In the genomic region with DNA sequence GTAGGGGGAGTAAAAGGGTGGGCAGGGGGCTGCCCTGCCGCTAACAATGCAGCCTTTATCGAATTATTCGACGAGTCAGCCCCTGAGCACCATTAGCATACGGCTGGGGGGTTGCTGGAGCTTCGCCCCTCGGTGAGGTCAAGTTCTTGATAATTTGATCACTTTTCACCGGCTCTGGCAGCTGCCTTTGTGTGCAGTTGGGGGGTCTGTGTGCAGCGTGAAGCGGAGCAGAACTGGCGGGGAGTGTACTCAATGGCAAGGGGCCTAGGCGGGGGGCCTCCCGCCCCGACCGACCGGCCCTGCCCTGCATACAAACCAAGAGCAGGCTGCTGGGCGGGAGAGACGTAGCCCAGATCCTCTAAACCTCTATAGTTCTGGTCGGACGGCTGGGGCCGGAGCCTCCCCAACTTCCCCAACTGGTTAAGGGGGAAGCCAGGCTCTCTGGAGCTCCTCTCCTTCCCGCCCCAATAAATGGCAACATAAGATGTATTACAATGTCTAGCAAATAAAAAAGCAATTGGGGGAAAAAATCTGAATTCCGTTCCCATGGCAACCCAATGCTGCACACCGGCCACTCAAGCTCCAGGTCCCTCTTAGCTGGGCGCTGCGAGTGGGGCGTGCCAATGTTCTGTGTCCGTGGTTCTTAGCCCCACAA, we compare ENCODE assay signal across 9 mouse cellular contexts. TPM values are rescaled to one million over a fixed set of nuclear protein-coding genes. Genes with fewer than 3 reads are reported as not detected.
DNase-seq lines count a peak whose midpoint lies in the region; ATAC-seq and TF ChIP-seq lines count a peak whose summit lies in the region.
"Had no signal": no experiment of that assay in that cellular context is flagged by ENCODE, and none has a peak within 500 bp of the region (broad histone marks: within the 10 kb centered on the region; RNA-seq: fewer than 3 reads in every experiment).

No protein-coding gene starts in this region.

- no peak overlapping the region for H3K27ac ChIP-seq in embryonic facial prominence, embryonic 13.5 days
- no peak overlapping the region for H3K27ac ChIP-seq in limb, embryonic 10.5 days
- peak overlapping the region; percentile 91 for H3K27ac ChIP-seq in olfactory bulb, adult 2 months (ENCODE audit: insufficient read depth, low read depth, low read length)

- no peaks in the 10 kb centered on the region for H3K36me3 ChIP-seq in embryonic facial prominence, embryonic 13.5 days
- no peaks in the 10 kb centered on the region for H3K36me3 ChIP-seq in limb, embryonic 10.5 days

- H3K9me3 ChIP-seq in embryonic facial prominence, embryonic 13.5 days: no peaks in the 10 kb centered on the region
- no peaks in the 10 kb centered on the region for H3K9me3 ChIP-seq in limb, embryonic 10.5 days (replicated peaks)

- H3K9ac ChIP-seq in embryonic facial prominence, embryonic 13.5 days: no peak overlapping the region

- H3K4me2 ChIP-seq in embryonic facial prominence, embryonic 13.5 days: no peak overlapping the region

- no peak for TF ChIP-seq CTCF in olfactory bulb, adult 2 months (IDR thresholded peaks at IDR 0.05; ENCODE audit: insufficient read depth, low read depth, low read length)

- DNase-seq in right cerebral cortex, postnatal 4 days: peak; percentile 42
- no peak for DNase-seq in right cerebral cortex, postnatal 36 days (ENCODE audit: low spot score in 2 of 2)
- peak; percentile 60 for DNase-seq in limb, embryonic 10.5 days (ENCODE audit: low spot score)
- DNase-seq in adrenal gland, adult (ENCODE audit: inconsistent age in 2 of 2, low spot score in 1 of 2): no peak
- DNase-seq in yolk sac, embryonic 10.5 days (ENCODE audit: low spot score): no peak
- no peak for DNase-seq in kidney, postnatal 36 days
- DNase-seq: heart, postnatal 4 days had no signal

- peaks cover 100% of the 10 kb centered on the region for H3K27me3 ChIP-seq in embryonic facial prominence, embryonic 13.5 days
- peaks cover 100% of the 10 kb centered on the region for H3K27me3 ChIP-seq in limb, embryonic 10.5 days (ENCODE audit: low read depth, poor library complexity, severe bottlenecking)

- ATAC-seq in embryonic facial prominence, embryonic 13.5 days (ENCODE audit: insufficient number of reproducible peaks, insufficient read depth, low FRiP score, low TSS enrichment, low read depth): no peak

- H3K4me1 ChIP-seq in embryonic facial prominence, embryonic 13.5 days: peaks cover 19% of the 10 kb centered on the region
- H3K4me1 ChIP-seq in limb, embryonic 10.5 days: peaks cover 29% of the 10 kb centered on the region
- H3K4me1 ChIP-seq in olfactory bulb, adult 2 months (ENCODE audit: control insufficient read depth, insufficient read depth, low read length): peaks cover 18% of the 10 kb centered on the region

- WGBS in embryonic facial prominence, embryonic 13.5 days: under 1% methylated on average over 28 of the region's 28 CpGs
- under 1% methylated on average over 28 of the region's 28 CpGs for WGBS in limb, embryonic 10.5 days
- under 1% methylated on average over 28 of the region's 28 CpGs for WGBS in olfactory bulb, adult 2 months

- TF ChIP-seq POLR2A in olfactory bulb, adult 2 months (IDR thresholded peaks at IDR 0.05; ENCODE audit: insufficient read depth, low read depth, low read length): no peak

- H3K4me3 ChIP-seq in embryonic facial prominence, embryonic 13.5 days: peak overlapping the region; percentile 14; the same call in 1 of the 2 replicates
- H3K4me3 ChIP-seq in limb, embryonic 10.5 days: peak overlapping the region; percentile 51
- peak overlapping the region; percentile 91 for H3K4me3 ChIP-seq in olfactory bulb, adult 2 months (ENCODE audit: insufficient read depth, low read depth, low read length)

RNA-seq across cellular contexts. Expression of a gene that starts 39.8 kb away (rescaled TPM):
- polyA plus RNA-seq in embryonic facial prominence, embryonic 13.5 days (2015; fragmentation: Nextera tagmentation; extraction: Ambion mirVana): 28.8 and 33.0 TPM in 2 replicates
- polyA plus RNA-seq in limb, embryonic 10.5 days (2016; fragmentation: Nextera tagmentation; extraction: Ambion mirVana): 41.1 and 42.3 TPM in 2 replicates
- polyA plus RNA-seq in olfactory bulb, adult 2 months (2012; ENCODE audit: insufficient read depth, insufficient read length, low replicate concordance, missing spikeins): 134 TPM in 1 of 2 replicates, not detected in the other

Comparison
In these comparisons a context has a peak if more than half of its experiments do, and no peak if none do; other contexts are left out.
1. DNase-seq: peak in right cerebral cortex, postnatal 4 days (single experiment) and limb, embryonic 10.5 days (single experiment); none in right cerebral cortex, postnatal 36 days (0 of 2), adrenal gland, adult (0 of 2), yolk sac, embryonic 10.5 days (single experiment) and kidney, postnatal 36 days (0 of 2).
2. H3K4me3 ChIP-seq: peak in every context shown above with its lines; median percentile 91 in olfactory bulb, adult 2 months; 51 in limb, embryonic 10.5 days; 14 in embryonic facial prominence, embryonic 13.5 days.